Mouse (Mus musculus) hematopoietic stem cell, adult 5-6 weeks (primary cell): ENCODE measurements around the gene Mgst3. TPM values are rescaled to one million over a fixed set of nuclear protein-coding genes. Genes with fewer than 3 reads are reported as not detected.

Source experiments
- ATAC-seq, 2 experiments: fragments of 125-278 bp in 1 of 2; replicated peaks in 1 of 2; 2 replicates each; pipeline ENCODE4 v1.8.0; 2016 to 2017; ENCODE audit warnings: inconsistent platforms in 2 of 2, mild to moderate bottlenecking in 2 of 2, moderate number of reproducible peaks in 2 of 2, low read depth in 1 of 2, moderate TSS enrichment in 1 of 2; ENCODE audit not compliant: low FRiP score in 2 of 2, poor library complexity in 2 of 2, severe bottlenecking in 2 of 2, insufficient read depth in 1 of 2, low TSS enrichment in 1 of 2
- total RNA-seq: library from RNA; stranded (forward); fragments of 172-1452, 232-1000 nt; gene quantifications from 2 replicates; pipeline ENCODE4 v1.2.3, GENCODE M21; 2017

The Mgst3 gene
- total RNA-seq, 1 experiment from 2014 or later = 15.8 TPM

DNA sequence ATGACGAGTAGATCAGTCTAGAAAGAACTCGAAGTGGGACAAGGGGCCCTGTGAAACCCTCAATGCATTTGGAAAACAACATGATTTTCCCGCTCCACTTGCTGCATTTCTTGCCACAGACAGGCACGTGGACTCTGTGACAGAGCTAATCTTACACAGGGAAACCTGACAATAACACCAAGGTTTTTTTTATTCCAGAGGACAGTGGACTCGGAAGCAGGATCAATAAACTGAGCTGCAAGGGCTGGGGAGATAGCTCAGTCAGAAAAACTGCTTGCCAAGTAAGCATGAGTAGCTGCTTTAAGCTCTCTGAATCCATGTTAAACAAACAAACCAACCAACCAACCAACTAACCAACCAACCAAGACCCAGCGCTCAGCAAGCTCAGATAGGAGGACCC, 2.4 kb downstream of the Mgst3 start:
- no peak for ATAC-seq

DNA sequence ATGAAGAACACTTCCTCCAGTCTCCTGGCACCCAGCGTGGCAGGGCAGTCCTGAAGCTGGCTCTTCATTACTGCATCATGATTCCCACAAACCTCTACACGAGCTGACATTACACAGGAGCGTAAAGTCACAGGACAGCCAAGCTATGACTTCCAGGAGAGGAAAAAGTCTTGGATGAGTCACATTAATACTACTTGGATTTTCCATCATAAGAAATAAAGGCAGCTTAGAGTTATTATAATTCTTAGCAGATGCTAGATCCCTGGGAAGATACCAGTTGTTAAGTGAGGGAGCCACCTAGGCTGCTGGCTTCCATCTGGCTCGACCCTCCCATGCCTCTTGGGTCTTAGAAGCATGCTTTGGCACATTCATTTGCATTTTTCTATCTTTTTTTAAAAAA, 3.3 kb downstream of the Mgst3 start:
- no peak for ATAC-seq

- no peak for ATAC-seq
Observed at GRCm38 (mm10) chr1:167389584-167389983, 4.1 kb downstream of the Mgst3 start.

DNA sequence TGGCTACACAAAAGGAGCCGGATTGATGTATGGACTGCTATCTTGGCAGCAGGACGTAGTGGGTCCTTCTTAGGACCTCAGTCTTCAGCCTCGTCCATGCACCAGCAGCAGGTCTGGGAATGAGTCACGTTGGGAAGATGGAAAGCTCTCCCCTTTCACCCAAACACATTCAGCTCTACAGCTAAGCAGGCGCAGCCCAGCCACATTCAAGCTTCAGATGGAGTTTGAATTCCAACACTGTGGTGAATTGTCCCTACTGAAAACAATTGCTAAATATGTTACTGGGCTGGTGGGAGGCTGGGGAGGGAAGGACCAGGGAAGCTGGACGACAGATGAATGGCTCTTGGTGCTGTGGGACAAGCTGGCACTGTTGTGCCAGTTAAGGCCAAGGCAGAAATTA, 5.1 kb downstream of the Mgst3 start:
- no peak for ATAC-seq

- no peak for ATAC-seq
Observed at GRCm38 (mm10) chr1:167387796-167388195, 5.8 kb downstream of the Mgst3 start.

GRCm38 (mm10) chr1:167387310-167387709, 6.3 kb downstream of the Mgst3 start:
- ATAC-seq = no peak

DNA sequence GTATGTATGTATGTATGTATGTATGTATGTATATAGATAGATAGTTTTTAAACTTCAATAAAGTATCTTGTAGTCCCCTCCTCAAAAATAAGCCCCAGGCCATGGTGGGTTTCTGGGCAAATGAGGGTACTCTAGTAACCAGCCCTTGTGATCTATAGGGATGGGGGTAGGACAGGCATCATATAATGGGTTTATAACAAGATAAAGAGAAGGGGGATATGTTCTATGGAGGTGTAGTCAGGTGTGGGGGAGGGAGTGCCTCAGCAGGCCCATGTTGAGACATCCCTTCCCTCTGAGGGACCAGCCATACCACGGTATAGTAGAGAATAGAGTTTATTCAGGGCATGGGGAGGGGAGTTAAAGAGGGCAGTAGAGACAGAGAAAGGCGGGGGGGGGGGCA, 7.2 kb downstream of the Mgst3 start:
- no peak for ATAC-seq

DNA sequence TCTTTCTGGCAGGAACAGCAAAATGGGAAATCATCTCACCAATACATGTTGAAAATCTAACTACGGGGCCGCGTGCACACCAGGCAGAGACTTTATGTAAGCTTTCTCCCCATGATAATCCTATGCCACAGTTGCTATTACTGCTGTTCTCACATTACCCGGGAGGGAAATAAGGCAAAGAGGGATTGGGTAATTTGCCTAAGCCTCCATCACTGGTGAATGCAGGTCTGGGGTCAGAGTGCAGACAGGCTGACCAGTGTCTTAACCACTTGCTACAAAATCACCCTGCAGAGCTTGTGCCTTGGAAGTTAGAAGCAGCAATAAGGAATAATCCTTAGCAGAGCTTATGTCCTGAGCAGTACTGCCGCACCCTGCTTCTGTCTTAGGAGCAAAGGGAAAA, 8.0 kb downstream of the Mgst3 start:
- no peak for ATAC-seq

DNA sequence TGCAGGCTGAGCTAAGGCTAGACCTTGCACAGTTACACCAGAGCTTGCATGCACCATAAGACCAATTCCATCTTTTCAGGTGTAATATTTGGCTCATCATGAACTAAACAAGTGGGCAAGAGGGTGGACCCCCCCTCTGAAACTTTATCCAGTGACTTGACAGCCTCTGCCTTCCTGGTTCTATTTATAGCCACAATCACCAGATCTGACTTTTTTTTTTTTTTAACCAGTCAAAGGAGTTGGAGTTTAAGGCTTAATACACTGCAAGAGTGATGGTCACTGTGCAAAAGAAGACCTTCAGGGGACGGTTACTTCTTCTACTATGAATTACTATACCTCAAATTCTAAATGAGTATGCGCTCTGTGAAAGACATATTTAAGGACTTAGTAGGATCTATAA, 8.4 kb downstream of the Mgst3 start:
- ATAC-seq = no peak

- ATAC-seq = peak; percentile 32 to 52; a peak in 2 of 4 replicates
Observed at GRCm38 (mm10) chr1:167384156-167384555, 9.5 kb downstream of the Mgst3 start.

GRCm38 (mm10) chr1:167383178-167383577, 10.5 kb downstream of the Mgst3 start:
- ATAC-seq = no peak

- ATAC-seq = no peak
Observed at GRCm38 (mm10) chr1:167382763-167383162, 10.9 kb downstream of the Mgst3 start.

GRCm38 (mm10) chr1:167382316-167382715, 11.3 kb downstream of the Mgst3 start:
- no peak for ATAC-seq

GRCm38 (mm10) chr1:167381050-167382015, 12.3 kb downstream of the Mgst3 start:
- no peak for ATAC-seq

DNA sequence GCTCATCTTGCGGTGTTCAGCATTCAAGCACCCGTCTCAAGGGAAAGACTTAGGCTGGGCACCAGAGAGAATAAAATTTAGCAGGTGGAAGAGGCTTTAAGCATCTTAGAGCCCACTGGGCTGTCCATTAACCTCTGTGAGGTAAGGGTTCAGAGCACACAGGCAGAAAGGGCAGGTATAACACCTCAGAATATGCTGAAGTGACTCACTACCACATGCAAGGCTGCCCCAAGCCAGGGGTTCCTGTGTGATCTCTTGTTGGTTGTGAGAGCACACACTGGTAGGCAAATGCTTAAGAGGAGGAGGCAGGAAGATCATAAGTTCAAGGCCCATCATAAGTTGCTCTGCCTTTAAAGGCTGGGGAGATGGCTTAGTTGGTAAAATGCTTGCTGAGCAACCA, 13.4 kb downstream of the Mgst3 start:
- no peak for ATAC-seq

GRCm38 (mm10) chr1:167379751-167380150, 13.9 kb downstream of the Mgst3 start:
- no peak for ATAC-seq

DNA sequence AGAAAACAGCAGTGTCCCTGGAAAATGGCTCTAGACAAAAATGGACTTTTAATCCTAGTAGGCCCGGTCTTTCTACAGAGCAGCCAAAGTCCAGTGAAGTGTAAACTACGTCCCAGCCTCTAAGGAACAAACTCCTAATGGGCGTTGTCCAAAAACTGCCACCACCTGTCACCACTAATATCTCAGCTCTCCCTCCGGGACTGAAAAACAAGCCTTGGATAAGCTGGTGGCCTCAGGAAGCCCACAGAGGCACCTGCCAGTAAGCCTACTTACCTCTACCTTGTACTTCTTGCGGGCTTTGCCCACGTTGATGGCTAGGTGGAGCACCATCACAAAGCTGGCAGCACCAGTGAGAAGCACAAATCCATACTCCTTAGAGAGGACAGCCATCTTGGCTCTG, 15.6 kb downstream of the Mgst3 start:
- ATAC-seq = no peak

DNA sequence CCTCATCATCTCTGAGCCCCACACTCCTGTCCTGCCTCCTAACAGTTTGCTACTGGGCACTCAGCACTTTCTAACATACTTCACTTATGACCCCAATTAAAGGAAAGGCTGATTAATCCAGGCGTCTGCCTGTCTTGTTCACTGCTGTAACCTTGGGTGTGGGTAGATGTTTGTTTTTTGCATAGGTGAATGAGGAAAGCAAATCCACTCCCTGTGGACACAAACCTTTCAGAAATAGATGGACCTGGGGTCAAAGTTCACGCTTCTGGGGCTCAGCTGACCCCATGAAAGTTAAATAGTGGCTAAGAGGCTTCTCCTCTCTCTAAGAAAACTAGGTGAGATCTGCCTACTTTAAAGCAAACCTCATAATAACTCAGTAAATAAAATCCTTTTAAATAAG, 18.7 kb downstream of the Mgst3 start:
- ATAC-seq = no peak
